Mouse (Mus musculus): Measurements from ENCODE around the gene Pin1rt1.

- no peak for TF ChIP-seq POLR2A (IDR thresholded peaks at IDR 0.05; ENCODE audit: insufficient read depth, low read depth, low read length)
- TF ChIP-seq CTCF (IDR thresholded peaks at IDR 0.05; ENCODE audit: insufficient read depth, low read depth, low read length), result no peak
Measured at GRCm38 (mm10) chr2:104736241-104736640, 20.1 kb upstream of the Pin1rt1 start.

Measured in olfactory bulb, adult 2 months (tissue).